Mouse (Mus musculus) kidney, postnatal 36 days (tissue): ENCODE measurements around the gene Zfp26.
A peak's percentile ranks its signal among the peaks of the same experiment; 100 is the strongest.

ENCODE experiments used
- DNase-seq, 2 experiments: peaks; one replicate each; pipeline ENCODE4 v3.0.0; 2021 to 2022; ENCODE audit warnings: mixed read lengths in 2 of 2

Zfp26 gene

DNA sequence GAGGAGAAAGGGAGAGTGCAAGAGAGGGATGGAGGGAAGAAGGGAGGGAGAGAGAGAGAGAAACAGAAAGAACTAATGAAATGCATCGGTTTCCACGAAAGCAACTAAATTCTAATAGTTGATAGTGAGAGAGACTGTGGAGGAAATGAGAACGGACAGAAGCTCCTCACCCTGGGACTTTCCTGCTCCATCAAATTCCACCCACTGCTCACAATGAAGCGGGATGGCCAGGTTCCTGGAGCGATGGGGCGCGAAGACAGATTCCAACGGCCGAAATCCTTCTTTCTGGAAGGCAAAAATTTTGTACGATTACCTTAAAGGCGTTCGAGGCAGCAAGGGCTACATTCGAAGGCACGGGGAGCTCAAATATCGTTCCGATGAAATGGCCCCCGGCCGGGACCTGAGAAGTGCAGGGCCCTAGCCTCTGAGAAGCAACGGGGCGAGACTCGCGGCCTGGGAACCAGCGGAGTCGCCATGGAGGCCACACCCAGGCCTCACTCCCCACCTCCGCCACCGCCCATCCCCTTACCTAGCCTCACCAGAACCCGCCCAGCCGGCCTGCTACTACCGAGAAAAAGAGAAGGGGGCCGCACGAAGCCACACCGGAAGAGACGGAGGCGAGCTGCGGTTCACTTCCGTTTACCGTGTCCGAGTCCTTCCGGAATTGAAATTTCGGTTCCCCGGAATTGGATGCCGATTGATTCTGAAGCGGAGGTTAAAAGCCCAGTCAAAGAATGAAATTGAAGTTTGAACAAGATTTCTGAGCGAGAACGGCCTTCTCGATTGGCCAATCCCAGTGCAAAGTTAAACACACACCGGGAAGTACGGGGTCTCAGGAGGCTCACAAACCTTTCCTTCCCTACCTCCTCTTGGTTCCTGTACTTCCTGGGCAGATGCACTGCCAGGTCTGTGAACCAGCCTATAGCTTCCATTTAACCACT lies at the start of gene Zfp26:
Gene Zfp26 (minus strand): TSS at position 786 of the 941 bp plus-strand sequence.
- DNase-seq, result peak; percentile 80 to 82

DNA sequence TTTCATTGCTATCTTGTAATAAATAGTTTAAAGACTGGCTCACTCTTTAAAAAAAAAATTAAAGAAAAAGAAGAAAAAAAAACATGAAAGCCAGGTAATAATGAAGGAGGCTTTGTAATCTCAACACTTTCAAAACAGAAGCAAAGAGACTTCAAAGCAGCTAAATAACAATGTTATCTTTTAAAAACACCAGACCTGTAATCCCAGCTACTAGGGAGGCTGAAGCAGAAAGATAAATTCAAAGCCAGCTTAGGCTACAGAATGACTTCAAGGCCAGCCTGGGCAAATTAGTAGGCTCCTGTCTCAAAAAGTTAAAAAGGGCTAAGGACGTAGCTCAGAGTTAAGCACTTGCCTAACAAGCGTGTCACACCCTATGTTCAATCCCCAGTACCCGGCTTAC lies 49.7 kb upstream of the Zfp26 start:
- no peak for DNase-seq

DNA sequence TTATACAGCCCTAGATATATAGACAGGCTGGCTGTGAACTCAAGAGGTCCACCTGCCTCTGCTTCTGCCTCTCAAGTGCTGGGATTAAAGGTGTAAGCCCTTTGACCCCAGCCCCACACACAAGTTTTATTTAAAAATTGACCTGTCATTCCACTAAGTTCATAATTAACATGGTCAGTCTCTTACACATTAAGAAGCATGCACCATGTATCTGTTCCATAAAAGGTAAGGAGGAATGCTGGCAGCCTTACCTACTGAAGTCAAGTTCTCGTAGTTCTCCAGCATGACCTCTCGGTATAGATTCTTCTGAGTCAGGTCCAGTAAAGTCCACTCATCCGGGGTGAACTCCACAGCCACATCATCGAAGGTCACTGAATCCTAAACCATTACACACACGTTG lies 44.8 kb upstream of the Zfp26 start:
- DNase-seq, result peak; percentile 41 to 55

DNA sequence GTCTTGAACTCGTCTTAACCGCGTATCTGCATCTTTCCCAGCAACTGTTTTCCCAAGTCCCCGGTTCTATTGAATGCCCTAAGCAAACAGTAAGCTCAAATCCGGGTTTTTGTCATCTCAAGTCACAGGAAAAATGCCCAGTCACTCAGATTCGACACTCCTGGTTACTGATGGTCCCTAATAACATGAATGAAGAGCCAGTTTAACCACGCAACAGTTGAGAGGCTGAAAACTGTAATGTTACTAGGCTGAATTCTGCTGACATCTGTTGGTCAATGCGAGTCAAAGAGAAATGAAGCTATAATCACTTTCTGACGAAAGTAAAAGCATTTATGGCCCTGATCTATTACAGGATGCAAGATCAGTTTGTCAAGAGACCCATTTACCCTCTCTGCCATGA lies 33.3 kb upstream of the Zfp26 start:
- DNase-seq, result no peak

DNA sequence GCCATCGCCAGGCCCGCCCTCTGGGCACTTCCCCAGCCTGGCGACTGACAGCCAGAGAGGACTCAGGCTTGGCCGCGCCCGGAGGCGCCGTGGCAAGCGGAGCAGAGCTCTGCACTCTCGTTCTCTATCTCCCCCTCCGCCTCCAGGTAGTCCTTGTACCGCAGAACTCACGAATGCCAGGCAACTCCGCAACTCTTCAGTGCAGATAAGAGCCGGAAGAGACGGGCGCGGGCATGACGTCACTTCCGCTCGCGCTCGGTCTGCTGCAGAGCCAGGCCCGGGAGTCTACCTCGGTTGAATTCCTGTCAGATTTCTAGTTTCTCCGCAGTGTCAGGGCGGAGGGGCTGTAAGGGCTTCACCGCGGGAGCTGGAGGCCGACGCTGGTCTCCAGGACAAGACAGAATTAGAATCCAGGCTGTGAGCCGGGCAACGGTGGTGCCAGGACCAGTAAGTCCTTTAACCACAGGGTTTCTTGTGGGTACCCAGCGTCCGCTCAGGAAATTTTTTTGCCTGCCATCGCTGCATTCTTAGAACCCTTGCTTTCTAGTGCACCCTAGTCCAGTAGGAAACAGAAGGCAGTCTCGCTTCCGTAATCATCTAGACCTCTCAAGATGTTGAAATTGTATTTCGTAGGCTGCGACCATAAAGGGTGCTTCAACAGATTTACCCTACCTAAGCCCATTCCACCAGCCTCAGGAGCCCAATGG lies 32.7 kb upstream of the Zfp26 start, which contains the start of gene Zfp426:
Gene Zfp426 (minus strand): TSS at position 220 of the 707 bp plus-strand sequence.
- peak; percentile 86 to 92 for DNase-seq

DNA sequence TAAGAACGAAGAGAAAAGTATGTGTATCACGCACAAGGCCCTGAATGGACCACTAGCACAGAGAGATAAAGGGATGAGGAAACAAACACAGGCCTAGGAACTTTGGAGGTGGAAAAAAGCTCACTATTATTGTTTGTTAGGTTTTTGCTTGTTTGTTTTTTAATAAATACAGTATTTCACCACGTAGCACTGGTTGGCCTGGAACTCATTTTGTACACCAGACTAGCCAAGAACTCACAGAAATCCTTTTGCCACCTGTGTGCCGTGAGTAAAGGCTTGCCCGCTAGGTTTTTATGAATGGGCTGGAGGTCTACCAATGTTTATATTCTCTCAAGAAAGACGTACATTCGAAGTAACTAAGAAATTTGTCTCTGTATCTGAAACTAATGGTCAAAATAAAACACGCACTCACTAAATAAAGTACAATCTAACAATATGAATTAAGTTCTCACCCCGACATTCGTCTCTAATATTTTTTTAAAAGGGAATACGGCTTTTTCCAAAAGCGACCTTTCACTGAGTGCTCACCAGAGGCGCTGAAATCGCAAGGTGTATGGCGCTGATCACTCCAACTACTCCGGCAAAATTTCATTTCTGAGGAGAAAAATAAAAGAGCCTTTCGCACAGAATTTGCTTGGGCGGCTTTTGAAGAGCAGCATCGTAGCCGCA lies 32.0 kb upstream of the Zfp26 start:
- DNase-seq, result no peak

DNA sequence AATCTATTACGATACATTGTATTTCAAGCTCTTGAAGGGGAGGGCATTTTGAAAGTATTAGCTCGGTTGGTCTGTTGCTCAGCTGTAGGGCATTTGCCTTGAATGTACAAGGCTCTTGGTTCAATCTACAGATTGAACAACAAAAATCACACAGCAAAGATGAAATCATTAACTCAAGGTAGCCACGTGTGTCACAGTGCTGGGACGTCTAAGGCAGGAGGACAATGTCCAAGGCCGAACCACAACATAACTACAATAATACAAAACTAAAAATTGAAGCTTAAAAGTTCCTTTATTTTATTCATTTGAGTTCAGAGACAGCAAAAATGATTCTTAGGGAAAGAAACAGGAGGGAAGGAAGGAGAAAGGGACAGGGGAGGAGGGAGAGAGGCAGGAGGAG lies 29.6 kb upstream of the Zfp26 start:
- peak; percentile 24 to 25 for DNase-seq

DNA sequence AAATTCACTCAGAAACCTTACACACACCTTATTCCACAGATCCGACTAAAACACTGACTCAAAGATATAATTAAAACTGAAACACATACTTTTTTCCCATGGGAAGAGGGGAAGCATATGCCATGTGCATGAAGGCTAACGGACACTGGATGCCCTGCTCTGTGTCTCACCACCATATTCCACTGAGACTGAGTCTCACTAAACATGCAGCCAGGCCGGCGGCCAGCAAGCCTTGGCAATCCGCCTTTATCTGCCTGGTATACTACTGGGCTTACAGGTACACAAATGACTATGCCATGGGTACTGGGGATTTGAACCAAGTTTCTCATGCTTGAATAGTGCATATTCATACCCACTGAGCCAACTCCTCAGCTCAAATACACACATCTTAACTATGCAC lies 19.4 kb upstream of the Zfp26 start:
- peak; percentile 19 to 64 for DNase-seq

DNA sequence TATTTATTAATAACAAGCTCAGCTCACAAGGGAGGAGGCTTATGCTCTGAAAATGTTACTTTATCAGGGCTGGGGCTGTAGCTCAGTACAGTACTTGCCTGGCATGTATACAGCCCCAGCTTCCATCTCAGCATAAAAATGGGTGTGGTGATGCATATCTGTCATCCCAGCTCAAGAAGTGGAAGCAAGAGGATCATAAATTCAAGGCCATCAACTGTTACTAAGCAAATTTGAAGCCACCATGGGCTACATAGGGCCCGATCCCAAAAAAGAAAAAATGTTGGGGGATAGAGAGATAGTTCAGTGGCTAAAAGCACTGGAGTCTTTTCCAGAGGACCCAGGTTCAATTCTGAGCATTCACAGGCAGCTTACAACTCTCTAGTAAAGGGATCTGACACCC lies 16.7 kb upstream of the Zfp26 start:
- DNase-seq, result no peak

DNA sequence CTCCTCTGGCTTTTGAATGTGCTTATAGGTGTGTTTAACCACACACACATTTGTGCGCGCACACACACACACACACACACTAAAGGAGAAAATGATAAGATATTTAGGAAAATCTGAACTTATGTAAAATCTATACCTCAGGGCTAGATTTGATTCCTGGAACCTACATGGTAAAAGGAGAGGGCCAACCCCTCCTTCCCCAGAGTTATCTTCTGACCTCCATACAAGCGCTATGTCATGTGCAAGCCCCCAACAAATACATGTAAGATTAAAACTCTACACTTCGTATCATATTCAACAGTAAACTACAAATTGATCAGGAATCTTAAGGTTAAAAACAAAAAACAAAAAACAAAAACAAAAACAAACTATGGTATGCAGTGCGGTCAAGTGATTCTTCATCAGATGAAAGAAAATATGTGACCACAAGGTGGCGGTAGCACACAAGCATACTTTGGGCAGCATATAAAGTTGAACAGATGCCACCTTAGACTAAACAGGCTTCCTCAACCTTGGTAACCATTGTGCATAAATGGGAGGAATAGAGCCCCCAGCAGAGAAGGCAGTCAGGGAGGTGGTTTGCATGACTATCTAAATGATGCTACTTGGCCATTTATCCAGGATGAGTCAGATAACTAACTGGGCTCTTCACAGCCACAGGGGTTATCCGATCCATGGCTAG lies 6.9 kb upstream of the Zfp26 start:
- DNase-seq, result peak; percentile 74 to 82

DNA sequence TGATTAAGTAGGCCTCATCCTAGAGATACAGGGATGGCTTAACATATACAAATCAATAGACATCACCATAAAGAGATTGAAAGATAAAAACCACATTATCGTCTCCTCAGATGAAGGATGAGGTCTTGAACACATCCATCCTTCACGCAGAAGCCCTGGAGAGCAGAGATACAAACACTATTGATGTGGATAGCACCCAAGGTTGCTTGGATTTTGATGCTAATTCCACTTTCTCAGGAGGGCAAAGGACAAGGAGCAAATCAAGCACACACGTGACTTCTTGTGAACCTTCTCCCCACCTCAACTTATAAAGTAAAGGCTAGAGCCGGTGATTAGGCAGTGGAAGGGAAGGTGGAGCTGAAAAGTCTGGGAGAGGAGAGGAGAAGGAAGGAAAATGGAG lies 6.3 kb downstream of the Zfp26 start:
- DNase-seq, result peak; percentile 4 to 27

DNA sequence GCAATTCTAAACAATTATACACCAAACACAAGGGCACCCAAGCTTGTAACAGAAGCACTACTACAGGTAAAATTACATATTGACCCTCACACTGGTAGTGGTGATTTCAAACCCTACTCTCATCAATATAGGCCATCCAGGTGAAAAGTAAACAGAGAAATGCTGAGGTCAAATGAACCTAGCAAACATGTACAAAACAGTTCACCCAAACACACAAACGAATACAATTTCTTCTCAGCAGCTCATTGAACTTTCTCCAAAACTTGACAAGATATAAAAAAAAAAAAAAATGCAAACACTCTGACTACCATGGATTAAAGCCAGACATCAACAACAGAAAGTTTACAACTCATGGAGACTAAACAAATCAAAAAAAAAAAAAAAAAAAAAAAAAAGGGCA lies 8.5 kb downstream of the Zfp26 start:
- no peak for DNase-seq

DNA sequence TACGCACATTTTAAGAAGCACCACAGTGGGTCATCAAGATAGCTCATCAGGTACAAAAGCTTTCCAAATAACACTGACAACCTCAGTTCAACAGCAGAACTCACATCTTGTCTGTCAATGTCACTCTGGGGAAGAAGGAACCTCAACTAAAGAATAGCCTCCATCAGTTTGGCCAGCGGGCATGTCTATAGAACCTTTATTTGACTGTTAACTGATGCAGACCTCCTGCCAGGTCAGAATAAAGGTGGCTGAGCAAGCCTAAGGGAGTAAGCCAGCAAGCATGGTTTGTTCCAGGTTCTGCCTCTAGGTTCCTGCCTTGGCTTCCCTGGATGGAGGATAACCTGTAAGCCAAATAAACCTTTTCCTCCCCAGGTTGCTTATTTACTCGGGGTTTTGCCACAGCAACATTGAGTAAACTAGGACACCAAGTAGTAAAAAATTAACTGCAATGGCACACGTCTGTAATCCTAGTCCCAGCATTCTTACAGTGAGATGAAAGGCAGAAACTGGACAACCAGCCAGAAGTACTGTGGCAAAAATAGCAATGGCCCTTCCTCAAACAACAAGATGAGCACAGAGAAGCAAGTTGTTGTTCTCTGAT lies 16.7 kb downstream of the Zfp26 start:
- peak; percentile 32 to 76 for DNase-seq

DNA sequence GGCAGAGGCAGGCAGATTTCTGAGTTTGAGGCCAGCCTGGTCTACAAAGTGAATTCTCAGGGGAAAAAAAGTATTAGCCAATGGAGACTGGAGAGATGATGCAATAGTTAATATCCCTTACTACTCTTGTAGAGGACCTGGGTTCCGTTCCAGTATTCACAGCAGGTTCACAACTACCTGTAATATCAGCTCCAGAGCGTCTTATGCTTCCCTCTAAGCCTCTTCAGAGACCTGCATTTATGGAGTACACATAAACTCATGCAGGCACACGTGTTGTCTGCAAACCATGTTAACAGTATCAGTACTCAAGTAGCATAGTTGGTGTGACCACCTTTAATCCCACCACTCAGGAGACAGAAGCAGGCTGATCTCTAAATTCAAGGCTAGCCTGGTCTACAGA lies 30.0 kb downstream of the Zfp26 start:
- no peak for DNase-seq

DNA sequence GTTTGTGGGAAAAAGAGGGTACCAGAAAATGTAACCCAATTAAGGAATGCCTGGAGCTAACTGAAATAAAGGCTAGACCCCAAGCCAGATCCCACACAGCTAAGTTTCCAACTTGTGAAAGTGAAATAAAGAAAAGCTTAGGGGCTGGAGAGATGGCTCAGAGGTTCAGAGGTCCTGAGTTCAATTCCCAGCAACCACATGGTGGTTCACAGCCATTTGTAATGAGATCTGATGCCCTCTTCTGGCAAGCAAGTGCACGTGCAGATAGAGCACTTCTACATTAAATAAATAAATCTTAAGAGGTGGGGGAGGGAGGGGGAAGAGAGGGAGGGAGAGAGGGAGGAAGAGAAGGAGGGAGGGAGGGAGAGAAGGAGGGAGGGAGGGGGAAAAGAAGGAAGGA lies 48.5 kb downstream of the Zfp26 start:
- DNase-seq, result no peak

DNA sequence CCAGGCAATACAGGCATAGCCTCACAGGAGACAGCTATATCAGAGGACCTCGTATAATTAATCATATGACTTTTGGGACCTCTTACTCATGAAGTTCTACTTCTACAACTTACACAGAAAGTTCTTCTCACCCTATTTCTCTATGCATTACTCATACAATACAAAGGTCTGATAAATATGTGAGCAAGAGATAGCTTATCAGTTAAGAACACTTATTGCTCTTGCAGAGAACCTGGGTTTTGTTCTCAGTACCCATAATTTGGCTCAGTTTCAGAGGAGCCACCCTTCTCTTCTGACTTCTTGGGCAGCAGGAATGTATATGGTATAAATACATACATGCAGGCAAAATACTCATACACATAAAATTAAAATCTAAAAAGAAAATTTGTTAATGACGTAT lies 50.6 kb downstream of the Zfp26 start:
- no peak for DNase-seq

DNA sequence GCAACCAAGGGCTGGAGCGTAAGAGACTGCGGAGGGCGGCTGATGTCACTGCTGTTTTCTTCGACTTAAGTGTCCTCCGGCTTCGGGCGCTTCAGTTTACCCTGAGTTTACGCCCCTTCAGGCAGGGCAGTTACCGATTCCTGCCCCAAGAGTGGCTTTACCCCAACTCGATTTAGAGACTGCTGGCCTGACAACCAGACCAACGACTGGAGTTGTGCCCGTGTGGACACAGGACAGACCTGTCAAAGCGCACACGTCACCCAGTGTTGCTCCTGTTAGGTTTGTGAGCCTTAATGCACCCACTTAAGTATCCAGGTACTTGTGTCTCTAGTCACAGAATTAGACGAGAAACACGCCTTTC lies 74.6 kb downstream of the Zfp26 start:
- no peak for DNase-seq

DNA sequence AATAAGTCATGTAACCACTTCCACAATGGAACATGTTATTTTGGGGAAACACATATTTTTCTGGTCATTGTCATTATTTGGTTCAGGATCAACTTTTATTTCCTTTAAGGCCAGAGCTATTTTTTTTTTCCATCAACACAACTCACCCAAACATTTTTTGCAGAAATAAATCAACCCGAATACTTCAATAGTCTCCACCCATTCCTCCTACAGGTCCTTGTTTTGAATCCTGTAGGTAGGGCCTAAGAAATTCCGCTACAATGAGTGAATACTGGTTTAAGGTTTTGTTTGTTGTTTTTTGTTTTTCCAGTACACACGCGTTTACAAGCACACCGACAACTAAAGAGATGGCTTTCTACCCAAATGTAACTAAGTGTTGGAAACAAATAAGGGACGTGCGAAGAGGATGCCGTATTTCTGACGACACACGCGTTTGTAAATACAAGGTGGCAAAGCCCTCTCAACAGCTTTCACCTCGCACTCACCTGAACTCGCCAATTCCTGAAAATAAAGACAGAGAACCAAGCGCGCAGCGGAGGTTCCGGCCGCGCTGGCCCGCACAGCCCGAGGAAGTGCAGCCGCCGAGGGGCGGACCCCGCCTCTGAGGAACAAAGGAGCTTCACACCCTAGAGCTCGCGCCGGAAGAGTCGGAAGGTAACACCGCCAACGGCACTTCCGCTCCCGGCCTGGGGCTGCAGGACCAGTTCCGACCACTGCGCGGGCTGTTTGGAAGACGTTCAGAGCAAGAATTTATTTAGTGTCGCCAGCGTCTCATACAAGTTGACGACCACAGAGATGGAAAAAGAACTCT lies 75.2 kb downstream of the Zfp26 start, which contains the start of gene Zfp560:
Gene Zfp560 (minus strand): TSS at position 646 of the 811 bp plus-strand sequence.
- DNase-seq, result peak; percentile 86 to 91

DNA sequence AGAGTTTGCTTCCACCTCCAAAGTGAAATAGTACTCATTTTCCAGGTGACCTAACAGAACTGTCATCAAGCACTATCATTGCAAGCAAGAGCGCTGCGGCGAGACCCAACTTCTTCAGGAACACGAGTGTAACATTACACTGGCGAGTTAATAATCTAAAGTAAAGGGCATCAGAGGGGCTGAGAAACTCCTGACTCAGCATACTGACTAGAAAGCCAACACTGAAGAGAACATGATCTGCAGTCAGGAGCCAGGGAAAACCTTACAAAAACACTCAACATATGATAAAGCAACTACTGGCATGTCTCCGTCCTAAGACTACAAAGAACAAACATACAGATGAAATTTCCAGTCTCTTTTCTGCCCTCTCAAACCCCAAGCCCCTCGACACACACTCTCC lies 76.3 kb downstream of the Zfp26 start:
- peak in 1 of 2 experiments; percentile 3 for DNase-seq
